Mouse (Mus musculus): ENCODE measurements around the gene Tmem80. TPM values are rescaled to one million over a fixed set of nuclear protein-coding genes. Genes with fewer than 3 reads are reported as not detected.

Tmem80 gene
- polyA plus RNA-seq, 1 experiment from 2014 or later = 49.3 TPM

DNA sequence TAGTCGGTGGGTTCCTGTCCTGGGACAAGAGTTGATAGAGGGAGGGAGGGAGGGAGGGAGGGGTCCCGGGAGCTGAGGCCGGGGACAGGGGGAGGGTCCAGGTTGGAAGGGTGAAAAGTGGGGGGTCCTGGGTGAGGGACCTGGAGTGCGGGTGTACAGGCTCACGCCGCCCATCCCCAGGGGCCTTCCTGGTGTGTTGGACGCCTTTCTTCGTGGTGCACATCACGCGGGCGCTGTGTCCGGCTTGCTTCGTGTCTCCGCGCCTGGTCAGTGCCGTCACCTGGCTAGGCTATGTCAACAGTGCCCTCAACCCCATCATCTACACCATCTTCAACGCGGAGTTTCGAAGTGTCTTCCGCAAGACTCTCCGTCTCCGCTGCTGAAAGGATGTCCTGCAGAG is 33.1 kb upstream of the Tmem80 start:
- 4% methylated on average over 22 of the region's 22 CpGs for WGBS
- H3K4me2 ChIP-seq (replicated peaks; ENCODE audit: low read depth, low read length) = peak overlapping the region; percentile 70
- no peak overlapping the region for H3K27ac ChIP-seq (ENCODE audit: low read length)
- H3K36me3 ChIP-seq (ENCODE audit: insufficient read depth, low read length) = no peaks in the 10 kb centered on the region; the same call in 1 of the 2 replicates
- H3K4me3 ChIP-seq (ENCODE audit: low read length) = peak overlapping the region; percentile 46
- peak overlapping the region; percentile 60 for H3K9ac ChIP-seq (replicated peaks; ENCODE audit: low read length)
- peaks cover 15% of the 10 kb centered on the region for H3K4me1 ChIP-seq (ENCODE audit: insufficient read depth, low read length)
- no peak for ATAC-seq (ENCODE audit: low FRiP score, low TSS enrichment)
- H3K27me3 ChIP-seq (ENCODE audit: insufficient read depth, low read length) = peaks cover 47% of the 10 kb centered on the region
- H3K9me3 ChIP-seq (ENCODE audit: low read length) = no peaks in the 10 kb centered on the region

DNA sequence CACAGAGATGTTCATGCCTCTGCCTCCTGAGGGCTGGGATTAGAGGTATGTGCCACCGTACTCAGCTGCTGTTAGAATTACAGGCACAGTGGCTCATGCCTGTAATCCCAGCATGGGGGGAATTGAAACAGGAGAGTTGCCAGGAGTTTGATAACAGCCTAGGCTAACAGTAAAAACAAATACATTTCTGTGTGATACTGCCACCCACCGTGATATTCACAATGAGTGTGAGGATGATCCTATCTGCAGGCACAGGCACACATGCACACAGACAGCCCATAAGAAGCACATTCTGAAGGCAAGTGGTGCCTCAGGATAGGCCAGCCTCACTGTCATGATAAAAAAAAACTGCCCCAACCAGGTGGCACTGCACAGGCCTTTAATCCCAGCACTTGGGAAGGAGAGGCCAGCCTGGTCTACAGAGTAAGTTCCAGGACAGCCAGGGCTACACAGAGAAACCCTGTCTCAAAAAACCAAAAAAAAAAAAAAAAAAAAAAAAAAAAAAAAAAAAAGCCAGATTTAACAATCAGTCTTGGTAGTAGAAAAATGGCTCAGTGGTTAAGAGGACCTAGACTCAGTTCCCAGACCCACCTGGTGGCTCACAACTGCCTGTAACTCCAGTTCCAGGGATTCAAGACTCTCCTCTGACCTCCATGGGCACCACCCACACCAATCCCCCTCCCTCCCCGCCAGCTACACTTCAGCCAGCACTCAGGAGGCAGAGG is 29.5 kb upstream of the Tmem80 start:
- no peak overlapping the region for H3K27ac ChIP-seq (ENCODE audit: low read length)
- no peak overlapping the region for H3K4me2 ChIP-seq (replicated peaks; ENCODE audit: low read depth, low read length)
- H3K27me3 ChIP-seq (ENCODE audit: insufficient read depth, low read length) = peaks cover 25% of the 10 kb centered on the region
- no peak overlapping the region for H3K9ac ChIP-seq (replicated peaks; ENCODE audit: low read length)
- peaks cover 28% of the 10 kb centered on the region for H3K36me3 ChIP-seq (ENCODE audit: insufficient read depth, low read length)
- no peak for ATAC-seq (ENCODE audit: low FRiP score, low TSS enrichment)
- no peak overlapping the region for H3K4me3 ChIP-seq (ENCODE audit: low read length)
- no peaks in the 10 kb centered on the region for H3K9me3 ChIP-seq (ENCODE audit: low read length)
- 71% methylated on average over 3 of the region's 3 CpGs for WGBS
- H3K4me1 ChIP-seq (ENCODE audit: insufficient read depth, low read length) = peaks cover 15% of the 10 kb centered on the region

DNA sequence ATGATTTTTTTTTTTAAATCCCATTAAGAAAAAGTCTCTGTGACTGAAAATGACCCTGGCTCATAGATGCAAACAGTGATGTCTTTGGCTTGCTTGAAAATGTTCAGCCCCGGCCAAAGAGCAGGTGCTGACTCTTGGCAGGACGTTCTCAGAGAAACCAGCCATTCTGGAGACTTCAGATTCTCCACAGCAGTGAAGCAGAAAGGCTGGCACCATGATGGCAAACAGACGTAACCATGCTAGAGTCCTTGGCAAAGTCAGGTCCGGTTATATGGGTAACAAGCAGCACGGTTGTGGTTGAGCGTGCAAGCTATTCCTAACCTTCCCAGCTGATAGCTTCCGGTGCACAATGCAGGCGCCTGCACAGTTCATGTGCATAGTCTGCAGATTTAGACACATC is 28.4 kb upstream of the Tmem80 start:
- WGBS = 92% methylated on average over 8 of the region's 8 CpGs
- Histone ChIP-seq H3K4me3 (ENCODE audit: low read length) (no peak overlapping the region), H3K4me1 (ENCODE audit: insufficient read depth, low read length) (peaks cover 7% of the 10 kb centered on the region), H3K27me3 (ENCODE audit: insufficient read depth, low read length) (peaks cover 14% of the 10 kb centered on the region), H3K36me3 (ENCODE audit: insufficient read depth, low read length) (peaks cover 34% of the 10 kb centered on the region), H3K27ac (ENCODE audit: low read length) (no peak overlapping the region), H3K4me2 (replicated peaks; ENCODE audit: low read depth, low read length) (no peak overlapping the region), H3K9me3 (ENCODE audit: low read length) (no peaks in the 10 kb centered on the region), H3K9ac (replicated peaks; ENCODE audit: low read length) (no peak overlapping the region)
- no peak for ATAC-seq (ENCODE audit: low FRiP score, low TSS enrichment)

DNA sequence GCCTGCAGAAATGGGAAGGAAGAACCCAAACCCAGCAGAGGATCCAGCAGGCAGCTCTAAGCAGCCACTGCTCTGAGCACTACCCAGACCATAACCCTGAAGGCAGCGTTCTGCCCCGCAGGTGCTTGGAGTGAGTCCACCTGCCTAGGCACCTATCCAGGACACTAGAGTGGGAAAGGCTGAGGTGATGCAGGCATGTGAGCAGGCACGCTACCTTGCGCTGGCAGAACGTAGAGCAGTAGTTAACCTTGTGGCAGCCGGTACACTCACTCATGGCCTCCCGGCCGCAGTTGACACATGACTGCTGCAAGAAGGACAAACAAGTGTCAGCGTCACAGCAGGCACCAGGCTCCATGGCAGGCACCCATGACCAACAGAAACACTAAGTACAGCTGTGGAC is 26.2 kb upstream of the Tmem80 start:
- Histone ChIP-seq H3K4me2 (replicated peaks; ENCODE audit: low read depth, low read length) (no peak overlapping the region), H3K36me3 (ENCODE audit: insufficient read depth, low read length) (peaks cover 50% of the 10 kb centered on the region)

DNA sequence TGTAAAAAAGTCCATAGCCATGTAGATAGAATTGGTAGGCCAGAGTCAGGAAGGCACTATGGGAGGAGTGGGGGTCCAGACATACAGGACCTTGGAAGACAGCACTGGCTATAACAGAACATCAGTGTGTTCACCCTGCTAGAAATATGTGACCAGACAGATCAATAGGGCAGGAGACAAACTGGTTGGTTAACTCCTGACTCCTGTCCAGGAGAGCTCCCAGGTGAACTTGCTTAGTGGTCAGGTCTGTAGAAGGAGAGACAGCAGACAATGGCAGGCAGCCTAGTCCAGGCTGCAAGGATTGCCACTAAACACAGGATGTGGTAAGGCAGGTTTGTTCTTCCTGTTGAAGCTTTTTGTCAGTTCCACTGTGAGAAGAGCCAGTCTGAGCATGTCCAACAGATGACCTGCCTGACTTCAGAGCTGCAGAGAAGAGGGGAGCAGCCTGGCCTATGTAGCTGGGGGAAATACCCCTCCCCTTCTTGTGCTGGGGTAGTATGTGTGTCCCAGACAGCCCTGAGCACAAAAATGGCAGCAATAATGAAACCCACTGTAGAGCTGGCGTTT is 24.8 kb upstream of the Tmem80 start:
- peaks cover 63% of the 10 kb centered on the region for H3K36me3 ChIP-seq (ENCODE audit: insufficient read depth, low read length)
- no peak overlapping the region for H3K4me2 ChIP-seq (replicated peaks; ENCODE audit: low read depth, low read length)
- no peak overlapping the region for H3K9ac ChIP-seq (replicated peaks; ENCODE audit: low read length)
- no peaks in the 10 kb centered on the region for H3K4me1 ChIP-seq (ENCODE audit: insufficient read depth, low read length)
- H3K4me3 ChIP-seq (ENCODE audit: low read length) = no peak overlapping the region
- no peaks in the 10 kb centered on the region for H3K27me3 ChIP-seq (ENCODE audit: insufficient read depth, low read length)
- ATAC-seq (ENCODE audit: low FRiP score, low TSS enrichment) = no peak
- no peaks in the 10 kb centered on the region for H3K9me3 ChIP-seq (ENCODE audit: low read length)
- 75% methylated on average over 1 of the region's 1 CpGs for WGBS
- H3K27ac ChIP-seq (ENCODE audit: low read length) = no peak overlapping the region

More for the DNA sequence above, 26.2 kb upstream of the Tmem80 start:
- no peak overlapping the region for H3K9ac ChIP-seq (replicated peaks; ENCODE audit: low read length)
- H3K27me3 ChIP-seq (ENCODE audit: insufficient read depth, low read length) = no peaks in the 10 kb centered on the region
- H3K4me1 ChIP-seq (ENCODE audit: insufficient read depth, low read length) = no peaks in the 10 kb centered on the region
- no peak for ATAC-seq (ENCODE audit: low FRiP score, low TSS enrichment)
- H3K9me3 ChIP-seq (ENCODE audit: low read length) = no peaks in the 10 kb centered on the region
- WGBS = 92% methylated on average over 9 of the region's 9 CpGs
- H3K27ac ChIP-seq (ENCODE audit: low read length) = no peak overlapping the region
- H3K4me3 ChIP-seq (ENCODE audit: low read length) = no peak overlapping the region

DNA sequence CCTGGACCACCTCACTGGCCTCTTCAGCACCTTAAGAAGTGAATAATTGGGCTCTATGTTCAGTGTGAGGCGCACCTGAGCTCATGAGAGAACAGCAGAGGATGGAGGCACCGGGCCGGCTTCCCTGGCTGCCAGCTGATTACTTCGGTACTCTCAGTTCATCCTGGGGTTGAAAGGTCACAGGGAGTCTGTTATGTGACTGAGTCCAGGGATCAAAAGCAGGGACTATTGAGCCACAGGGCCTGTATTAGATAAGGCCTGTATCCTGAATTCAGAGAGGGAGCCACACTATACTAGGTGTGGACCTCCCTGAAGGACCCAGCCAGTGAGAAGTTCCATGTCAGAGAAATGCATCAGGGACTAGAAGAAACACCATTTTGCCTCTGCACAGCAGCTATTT is 23.0 kb upstream of the Tmem80 start:
- peaks cover 73% of the 10 kb centered on the region for H3K36me3 ChIP-seq (ENCODE audit: insufficient read depth, low read length)
- no peak overlapping the region for H3K27ac ChIP-seq (ENCODE audit: low read length)
- no peak overlapping the region for H3K4me2 ChIP-seq (replicated peaks; ENCODE audit: low read depth, low read length)
- no peaks in the 10 kb centered on the region for H3K4me1 ChIP-seq (ENCODE audit: insufficient read depth, low read length)
- no peaks in the 10 kb centered on the region for H3K27me3 ChIP-seq (ENCODE audit: insufficient read depth, low read length)
- no peaks in the 10 kb centered on the region for H3K9me3 ChIP-seq (ENCODE audit: low read length)
- WGBS = 80% methylated on average over 4 of the region's 4 CpGs
- ATAC-seq (ENCODE audit: low FRiP score, low TSS enrichment) = no peak
- H3K4me3 ChIP-seq (ENCODE audit: low read length) = no peak overlapping the region
- H3K9ac ChIP-seq (replicated peaks; ENCODE audit: low read length) = no peak overlapping the region

DNA sequence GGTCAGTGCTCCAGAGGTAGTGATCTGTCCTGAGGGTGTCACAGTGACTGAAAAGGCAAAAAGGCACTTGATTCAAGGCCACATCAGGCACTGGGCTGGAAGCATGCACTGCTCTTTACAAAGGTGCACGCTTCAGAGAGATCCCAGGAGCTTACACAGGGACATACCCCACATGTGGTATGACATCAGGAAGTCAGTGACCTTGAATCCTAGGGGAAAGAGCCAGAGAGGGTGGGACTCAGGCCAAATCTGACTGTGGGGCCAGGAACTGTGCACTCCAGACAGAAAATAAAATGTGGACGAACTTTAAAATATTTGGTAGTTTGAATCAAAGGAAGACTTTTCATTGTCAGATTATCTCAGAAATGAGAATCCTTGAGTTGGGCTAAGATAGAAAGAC is 13.1 kb upstream of the Tmem80 start:
- WGBS = 99% methylated on average over 2 of the region's 2 CpGs
- Histone ChIP-seq H3K36me3 (ENCODE audit: insufficient read depth, low read length) (peaks cover 93% of the 10 kb centered on the region), H3K4me2 (replicated peaks; ENCODE audit: low read depth, low read length) (no peak overlapping the region), H3K27ac (ENCODE audit: low read length) (no peak overlapping the region), H3K4me3 (ENCODE audit: low read length) (no peak overlapping the region), H3K4me1 (ENCODE audit: insufficient read depth, low read length) (no peaks in the 10 kb centered on the region), H3K9me3 (ENCODE audit: low read length) (no peaks in the 10 kb centered on the region), H3K9ac (replicated peaks; ENCODE audit: low read length) (no peak overlapping the region), H3K27me3 (ENCODE audit: insufficient read depth, low read length) (no peaks in the 10 kb centered on the region)
- no peak for ATAC-seq (ENCODE audit: low FRiP score, low TSS enrichment)

DNA sequence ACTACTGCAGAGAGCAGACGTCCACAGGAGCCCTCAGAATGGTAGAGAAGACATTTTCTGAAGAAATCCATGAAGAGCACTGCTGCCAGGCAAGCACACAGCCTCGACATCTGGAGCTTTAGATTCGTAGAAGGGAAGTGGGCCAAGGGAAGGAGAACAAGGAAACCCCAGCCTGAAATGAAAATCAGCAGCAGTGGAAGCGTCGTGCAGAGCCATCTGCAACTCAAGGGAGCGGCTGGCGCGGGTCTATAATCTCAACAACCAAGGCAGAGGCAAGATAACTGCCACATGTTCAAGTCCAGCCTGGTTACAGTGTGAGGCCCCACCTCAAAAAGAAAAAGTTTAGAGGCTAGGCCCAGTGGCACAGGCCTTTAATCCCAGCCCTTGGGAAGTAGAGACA is 12.5 kb upstream of the Tmem80 start:
- ATAC-seq (ENCODE audit: low FRiP score, low TSS enrichment) = no peak
- H3K27me3 ChIP-seq (ENCODE audit: insufficient read depth, low read length) = no peaks in the 10 kb centered on the region
- no peaks in the 10 kb centered on the region for H3K4me1 ChIP-seq (ENCODE audit: insufficient read depth, low read length)
- H3K4me2 ChIP-seq (replicated peaks; ENCODE audit: low read depth, low read length) = no peak overlapping the region
- WGBS = 93% methylated on average over 8 of the region's 8 CpGs
- no peak overlapping the region for H3K27ac ChIP-seq (ENCODE audit: low read length)
- H3K9ac ChIP-seq (replicated peaks; ENCODE audit: low read length) = no peak overlapping the region
- peaks cover 90% of the 10 kb centered on the region for H3K36me3 ChIP-seq (ENCODE audit: insufficient read depth, low read length)
- no peak overlapping the region for H3K4me3 ChIP-seq (ENCODE audit: low read length)
- no peaks in the 10 kb centered on the region for H3K9me3 ChIP-seq (ENCODE audit: low read length)

DNA sequence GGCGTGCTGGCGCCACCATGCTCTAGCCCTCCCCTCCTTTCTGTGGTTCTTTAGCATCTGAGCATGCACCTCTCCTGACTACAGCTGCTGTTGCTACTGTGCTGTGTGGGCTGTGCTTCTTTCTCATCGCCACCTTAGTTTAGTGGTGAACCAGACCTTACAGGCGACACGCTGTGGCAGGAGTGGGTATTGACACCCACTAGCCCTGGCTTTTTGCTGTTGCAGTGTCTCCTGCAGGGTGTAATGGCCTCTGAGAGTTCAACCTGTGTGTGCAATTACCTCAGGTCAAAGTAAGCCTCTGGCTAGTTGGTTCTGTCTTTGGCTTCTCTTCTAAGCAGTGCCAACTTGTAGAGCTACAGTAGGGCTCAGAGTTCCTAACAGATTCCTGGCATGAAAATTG is 11.6 kb upstream of the Tmem80 start:
- H3K4me2 ChIP-seq (replicated peaks; ENCODE audit: low read depth, low read length) = no peak overlapping the region
- peaks cover 87% of the 10 kb centered on the region for H3K36me3 ChIP-seq (ENCODE audit: insufficient read depth, low read length)
- 73% methylated on average over 5 of the region's 5 CpGs for WGBS
- no peak overlapping the region for H3K4me3 ChIP-seq (ENCODE audit: low read length)
- no peaks in the 10 kb centered on the region for H3K9me3 ChIP-seq (ENCODE audit: low read length)
- H3K9ac ChIP-seq (replicated peaks; ENCODE audit: low read length) = no peak overlapping the region
- ATAC-seq (ENCODE audit: low FRiP score, low TSS enrichment) = no peak
- no peaks in the 10 kb centered on the region for H3K27me3 ChIP-seq (ENCODE audit: insufficient read depth, low read length)
- no peak overlapping the region for H3K27ac ChIP-seq (ENCODE audit: low read length)
- H3K4me1 ChIP-seq (ENCODE audit: insufficient read depth, low read length) = no peaks in the 10 kb centered on the region

DNA sequence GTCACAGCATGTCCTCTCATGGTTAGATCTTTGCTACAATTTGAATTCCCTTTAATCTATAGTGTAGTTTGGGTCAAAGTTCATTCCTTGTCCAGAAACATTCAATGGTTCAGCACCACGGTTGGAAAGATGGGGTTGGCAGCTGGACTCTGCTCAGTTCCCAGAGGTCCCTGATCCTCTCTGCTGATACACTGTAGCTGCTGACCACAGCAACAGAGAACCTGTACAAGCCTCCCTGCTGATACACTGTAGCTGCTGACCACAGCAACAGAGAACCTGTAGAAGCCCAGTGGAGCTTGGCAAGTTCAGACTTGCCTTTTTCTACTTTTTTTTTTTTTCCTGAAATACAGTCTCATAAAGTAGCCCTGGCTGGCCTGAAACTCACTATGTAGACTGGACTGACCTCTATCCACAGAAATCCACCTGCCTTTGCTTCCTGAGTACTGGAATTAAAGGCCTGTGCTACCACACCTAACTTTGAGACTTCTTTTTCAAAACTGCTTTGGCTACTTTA is 9.9 kb upstream of the Tmem80 start:
- Histone ChIP-seq H3K4me1 (ENCODE audit: insufficient read depth, low read length) (no peaks in the 10 kb centered on the region), H3K9me3 (ENCODE audit: low read length) (no peaks in the 10 kb centered on the region), H3K4me2 (replicated peaks; ENCODE audit: low read depth, low read length) (no peak overlapping the region), H3K9ac (replicated peaks; ENCODE audit: low read length) (no peak overlapping the region), H3K27ac (ENCODE audit: low read length) (no peak overlapping the region), H3K36me3 (ENCODE audit: insufficient read depth, low read length) (peaks cover 88% of the 10 kb centered on the region), H3K4me3 (ENCODE audit: low read length) (no peak overlapping the region), H3K27me3 (ENCODE audit: insufficient read depth, low read length) (no peaks in the 10 kb centered on the region)
- ATAC-seq (ENCODE audit: low FRiP score, low TSS enrichment) = no peak
- 86% methylated on average over 1 of the region's 1 CpGs for WGBS

Data from kidney, embryonic 16.5 days (tissue).